Mouse (Mus musculus) gastrocnemius, postnatal 14 days (tissue): ENCODE measurements around the gene Gigyf1. TPM values are rescaled to one million over a fixed set of nuclear protein-coding genes. Genes with fewer than 3 reads are reported as not detected.
A peak's percentile ranks its signal among the peaks of the same experiment; 100 is the strongest.

Source experiments
- DNase-seq: peaks from one replicate; pipeline ENCODE4 v3.0.0; 2021; ENCODE audit warnings: mixed read lengths
- intact Hi-C: fragments of 180-260 bp; cut with DNase I; formaldehyde crosslinking; loops from one replicate; pipeline ENCODE4 v1.15.1; 2025; ENCODE audit warnings: low total_unique reads
- total RNA-seq, 2 experiments: library from RNA; stranded (reverse); gene quantifications; 2 replicates each; pipeline ENCODE4 v1.2.3; 2021

The Gigyf1 gene
- total RNA-seq, 2 experiments from 2014 or later, result 13.4 to 18.5 TPM

- intact Hi-C loops, result loop anchor here (10.0 kb wide), 1 partner anchor 72 kb away; no protein-coding TSS in a partner anchor
- no peak for DNase-seq
Observed at GRCm38 (mm10) chr5:137512847-137513794, 5.2 kb upstream of the Gigyf1 start.

- intact Hi-C loops, result loop anchor here (10.0 kb wide), 1 partner anchor 71 kb away; no protein-coding TSS in a partner anchor
- no peak for DNase-seq
Observed at GRCm38 (mm10) chr5:137513951-137514721, 4.2 kb upstream of the Gigyf1 start.

- DNase-seq, result no peak
- intact Hi-C loops, result loop anchor here (10.0 kb wide), 1 partner anchor 70 kb away; no protein-coding TSS in a partner anchor
Observed at GRCm38 (mm10) chr5:137514811-137515210, 3.5 kb upstream of the Gigyf1 start.

GRCm38 (mm10) chr5:137519691-137520550 lies 1.6 kb downstream of the Gigyf1 start:
- intact Hi-C loops, result loop anchor here (10.0 kb wide), 2 partner anchors 65 to 115 kb away; no protein-coding TSS in a partner anchor
- no peak for DNase-seq

GRCm38 (mm10) chr5:137521861-137522260 lies 3.5 kb downstream of the Gigyf1 start:
- intact Hi-C loops, result loop anchor here (10.0 kb wide), 1 partner anchor 113 kb away; no protein-coding TSS in a partner anchor
- no peak for DNase-seq

GRCm38 (mm10) chr5:137522711-137523110 lies 4.4 kb downstream of the Gigyf1 start:
- intact Hi-C loops, result loop anchor here (10.0 kb wide), 1 partner anchor 112 kb away; no protein-coding TSS in a partner anchor
- no peak for DNase-seq

- intact Hi-C loops, result loop anchor here (10.0 kb wide), 1 partner anchor 111 kb away; no protein-coding TSS in a partner anchor
- DNase-seq, result no peak
Observed at GRCm38 (mm10) chr5:137523396-137524250, 5.3 kb downstream of the Gigyf1 start.

- DNase-seq, result no peak
- intact Hi-C loops, result loop anchor here (10.0 kb wide), 1 partner anchor 111 kb away; no protein-coding TSS in a partner anchor
Observed at GRCm38 (mm10) chr5:137524251-137524515, 5.8 kb downstream of the Gigyf1 start.

- intact Hi-C loops, result loop anchor here (10.0 kb wide), 1 partner anchor 110 kb away; no protein-coding TSS in a partner anchor
- no peak for DNase-seq
Observed at GRCm38 (mm10) chr5:137524671-137525070, 6.3 kb downstream of the Gigyf1 start.

- DNase-seq, result no peak
- intact Hi-C loops, result loop anchor here (10.0 kb wide), 1 partner anchor 109 kb away; no protein-coding TSS in a partner anchor
Observed at GRCm38 (mm10) chr5:137525511-137525910, 7.2 kb downstream of the Gigyf1 start.

- intact Hi-C loops, result loop anchor here (10.0 kb wide), 1 partner anchor 108 kb away; no protein-coding TSS in a partner anchor
- DNase-seq, result peak; percentile 60
Observed at GRCm38 (mm10) chr5:137526192-137526936, 8.0 kb downstream of the Gigyf1 start.

GRCm38 (mm10) chr5:137527413-137527812 lies 9.1 kb downstream of the Gigyf1 start:
- intact Hi-C loops, result loop anchor here (10.0 kb wide), 1 partner anchor 107 kb away; no protein-coding TSS in a partner anchor
- DNase-seq, result no peak

GRCm38 (mm10) chr5:137528247-137528968 lies 10.1 kb downstream of the Gigyf1 start:
- intact Hi-C loops, result loop anchor here (10.0 kb wide), 1 partner anchor 106 kb away; no protein-coding TSS in a partner anchor
- no peak for DNase-seq

GRCm38 (mm10) chr5:137529221-137529995 lies 11.1 kb downstream of the Gigyf1 start:
- intact Hi-C loops, result loop anchor here (10.0 kb wide), 1 partner anchor 105 kb away; no protein-coding TSS in a partner anchor
- DNase-seq, result no peak

- intact Hi-C loops, result no loop called here
- no peak for DNase-seq
Observed at GRCm38 (mm10) chr5:137530075-137530474, 11.7 kb downstream of the Gigyf1 start.
